Mouse (Mus musculus): ENCODE data around the gene Mcur1. TPM values are rescaled to one million over a fixed set of nuclear protein-coding genes. Genes with fewer than 3 reads are reported as not detected.

Mcur1 gene
- polyA plus RNA-seq, 1 experiment from 2014 or later = 8.2 TPM

DNA sequence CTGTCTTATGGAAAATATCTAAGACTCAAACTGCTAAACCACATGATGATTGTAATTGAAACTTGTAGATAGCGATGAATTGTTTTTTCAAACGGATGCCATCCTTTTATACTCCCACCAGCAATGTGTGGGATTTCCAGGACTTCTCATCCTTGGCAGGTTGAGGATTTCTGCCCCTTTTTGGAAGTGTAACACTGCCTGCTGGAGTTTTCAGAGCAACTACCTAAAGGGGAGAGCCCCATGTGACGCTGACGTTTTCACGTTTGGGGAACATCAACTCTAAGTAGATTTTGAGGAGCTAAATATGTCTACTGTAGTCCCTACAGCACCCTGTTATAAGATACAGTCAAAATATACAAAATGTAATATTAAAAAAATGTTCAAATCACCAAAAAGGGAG, 2.7 kb upstream of the Mcur1 start:
- Histone ChIP-seq H3K4me2 (no peak overlapping the region), H3K9ac (no peak overlapping the region), H3K9me3 (no peaks in the 10 kb centered on the region), H3K4me1 (replicated peaks) (peaks cover 18% of the 10 kb centered on the region), H3K36me3 (no peaks in the 10 kb centered on the region), H3K4me3 (no peak overlapping the region), H3K27me3 (no peaks in the 10 kb centered on the region; the same call in none of the 2 replicates), H3K27ac (replicated peaks) (no peak overlapping the region)
- no peak for ATAC-seq (ENCODE audit: low read depth)
- 89% methylated on average over 5 of the region's 5 CpGs for WGBS

DNA sequence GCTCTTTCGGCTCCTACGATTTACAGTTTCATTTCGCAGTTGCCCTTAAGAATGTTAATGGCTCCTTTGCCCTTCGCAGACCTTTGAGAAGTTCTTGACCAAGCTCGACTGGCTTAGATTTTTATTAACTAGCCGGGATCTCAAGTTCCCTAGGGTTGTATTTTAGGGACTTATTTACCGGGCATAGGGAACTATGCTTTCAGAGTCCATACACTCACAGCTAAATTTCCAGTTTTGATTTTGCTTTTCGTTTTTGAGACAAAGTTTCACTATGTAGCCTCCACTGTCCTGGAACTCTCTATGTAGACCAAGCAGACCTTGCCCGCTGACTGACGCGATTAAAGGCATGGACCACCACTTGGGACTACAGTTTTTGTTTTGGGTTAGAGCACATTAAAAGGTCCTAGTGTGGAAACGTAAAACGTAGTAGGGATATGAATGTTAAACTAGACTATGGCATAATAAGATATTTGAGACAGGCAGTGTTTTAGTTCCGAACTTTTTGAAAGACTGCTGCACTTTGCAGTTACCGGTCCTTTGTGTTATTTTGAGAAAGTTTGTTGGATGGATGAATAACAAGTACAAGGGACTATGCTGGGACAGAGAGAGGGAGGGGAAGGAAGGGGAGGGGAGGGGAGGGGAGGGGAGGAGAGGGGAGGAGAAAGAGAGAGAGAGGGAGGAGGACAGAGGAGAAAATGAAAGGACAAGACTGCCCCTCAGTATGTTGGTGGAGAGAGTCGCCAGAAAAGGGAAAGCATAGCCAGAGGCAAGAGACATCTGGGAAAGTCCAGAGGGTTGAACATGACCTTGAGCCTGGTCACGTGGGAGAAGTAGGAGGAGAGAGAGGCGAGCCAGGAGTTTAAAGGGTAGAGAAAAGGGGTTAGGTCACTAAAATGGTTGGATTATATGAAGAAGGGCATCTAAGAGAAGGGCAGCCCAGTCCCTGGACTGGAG, 744 bp upstream of the Mcur1 start:
- peak overlapping the region; percentile 70 for H3K4me2 ChIP-seq
- no peaks in the 10 kb centered on the region; the same call in none of the 2 replicates for H3K27me3 ChIP-seq
- peak overlapping the region; percentile 83 for H3K9ac ChIP-seq
- WGBS = 12% methylated on average over 18 of the region's 18 CpGs
- H3K9me3 ChIP-seq = no peaks in the 10 kb centered on the region
- H3K4me1 ChIP-seq (replicated peaks) = peaks cover 15% of the 10 kb centered on the region
- ATAC-seq (ENCODE audit: low read depth) = no peak
- H3K36me3 ChIP-seq = no peaks in the 10 kb centered on the region
- H3K27ac ChIP-seq (replicated peaks) = peak overlapping the region; percentile 85
- H3K4me3 ChIP-seq = peak overlapping the region; percentile 54

DNA sequence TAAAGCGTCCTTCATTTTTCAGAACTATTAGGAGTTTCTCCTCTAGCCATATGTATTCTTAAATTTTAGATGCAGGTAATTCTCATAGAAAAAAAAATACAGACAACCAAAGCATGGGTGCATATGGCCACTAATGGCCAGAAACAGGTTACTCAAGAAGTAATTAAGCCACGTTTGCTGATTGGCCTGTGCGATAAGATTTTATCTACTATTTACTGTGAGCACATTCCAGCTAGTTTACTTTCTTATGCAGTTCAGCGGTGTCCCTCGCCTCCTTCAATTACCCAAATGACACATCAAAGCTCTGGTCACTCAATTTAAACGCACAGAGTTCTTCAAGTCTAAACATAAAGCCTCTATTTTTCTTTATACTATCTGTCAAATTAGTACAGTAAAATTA, 1.0 kb downstream of the Mcur1 start:
- Histone ChIP-seq H3K4me2 (peak overlapping the region; percentile 70), H3K9me3 (no peaks in the 10 kb centered on the region), H3K4me3 (peak overlapping the region; percentile 54), H3K9ac (peak overlapping the region; percentile 83), H3K27ac (replicated peaks) (no peak overlapping the region), H3K36me3 (peaks cover 13% of the 10 kb centered on the region), H3K4me1 (replicated peaks) (peaks cover 15% of the 10 kb centered on the region), H3K27me3 (no peaks in the 10 kb centered on the region; the same call in none of the 2 replicates)
- 32% methylated on average over 6 of the region's 6 CpGs for WGBS
- no peak for ATAC-seq (ENCODE audit: low read depth)

DNA sequence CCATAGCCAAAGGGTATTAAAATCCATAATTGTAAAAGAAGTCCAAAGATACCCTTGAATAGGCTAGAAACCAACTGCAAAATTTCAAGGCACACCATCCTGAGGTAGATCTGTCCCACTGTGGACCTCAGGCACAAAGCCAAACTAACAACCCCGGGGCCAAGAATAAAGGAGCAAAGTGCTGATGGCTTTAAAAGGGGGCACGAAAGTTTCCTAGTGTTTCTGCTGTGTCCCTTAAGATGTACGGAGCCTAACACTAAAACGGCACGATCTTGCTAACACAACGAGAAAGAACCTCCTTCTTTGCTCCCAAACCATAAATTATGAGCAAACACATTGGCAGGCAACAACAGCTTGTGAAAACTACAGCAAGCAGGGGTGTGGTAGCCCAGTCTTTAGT, 1.6 kb downstream of the Mcur1 start:
- ATAC-seq (ENCODE audit: low read depth) = no peak
- Histone ChIP-seq H3K27me3 (no peaks in the 10 kb centered on the region; the same call in none of the 2 replicates), H3K9ac (no peak overlapping the region), H3K4me2 (peak overlapping the region; percentile 70), H3K9me3 (no peaks in the 10 kb centered on the region), H3K27ac (replicated peaks) (no peak overlapping the region), H3K36me3 (peaks cover 19% of the 10 kb centered on the region), H3K4me1 (replicated peaks) (peaks cover 15% of the 10 kb centered on the region), H3K4me3 (no peak overlapping the region; the same call in 1 of the 2 replicates)
- 49% methylated on average over 6 of the region's 6 CpGs for WGBS

DNA sequence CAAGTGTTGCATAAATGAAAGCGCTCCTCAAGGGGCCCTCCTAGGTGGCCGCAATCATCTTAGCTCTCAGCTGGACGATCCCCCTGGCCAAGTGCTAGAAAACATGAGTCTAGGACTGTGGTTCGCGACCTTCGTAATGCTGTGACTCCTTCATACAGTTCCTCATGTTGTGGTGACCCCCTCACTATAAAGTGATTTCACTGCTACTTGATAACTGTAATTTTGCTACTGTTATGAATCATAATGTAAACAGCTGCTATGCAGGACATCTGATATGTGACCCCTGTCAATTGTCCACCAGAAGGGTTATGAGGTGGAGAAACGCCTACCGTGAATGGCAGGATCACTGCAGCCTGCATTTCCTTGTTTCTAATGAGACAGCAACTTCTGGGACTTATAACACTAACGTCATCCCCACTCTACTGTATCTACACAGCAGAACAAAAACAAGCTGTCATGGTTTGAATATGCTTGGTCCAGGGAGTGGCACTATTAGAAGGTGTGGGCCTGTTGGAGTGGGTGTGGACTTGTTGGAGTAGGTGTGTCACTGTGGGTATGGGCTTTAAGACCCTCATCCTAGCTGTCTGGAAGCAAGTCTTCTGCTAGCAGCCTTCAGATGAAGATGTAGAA, 3.0 kb downstream of the Mcur1 start:
- H3K9me3 ChIP-seq = no peaks in the 10 kb centered on the region
- H3K27ac ChIP-seq (replicated peaks) = no peak overlapping the region
- no peaks in the 10 kb centered on the region; the same call in none of the 2 replicates for H3K27me3 ChIP-seq
- 91% methylated on average over 9 of the region's 9 CpGs for WGBS
- H3K36me3 ChIP-seq = peaks cover 30% of the 10 kb centered on the region
- no peak for ATAC-seq (ENCODE audit: low read depth)
- no peak overlapping the region for H3K9ac ChIP-seq
- H3K4me1 ChIP-seq (replicated peaks) = peaks cover 15% of the 10 kb centered on the region
- H3K4me2 ChIP-seq = no peak overlapping the region
- no peak overlapping the region for H3K4me3 ChIP-seq

DNA sequence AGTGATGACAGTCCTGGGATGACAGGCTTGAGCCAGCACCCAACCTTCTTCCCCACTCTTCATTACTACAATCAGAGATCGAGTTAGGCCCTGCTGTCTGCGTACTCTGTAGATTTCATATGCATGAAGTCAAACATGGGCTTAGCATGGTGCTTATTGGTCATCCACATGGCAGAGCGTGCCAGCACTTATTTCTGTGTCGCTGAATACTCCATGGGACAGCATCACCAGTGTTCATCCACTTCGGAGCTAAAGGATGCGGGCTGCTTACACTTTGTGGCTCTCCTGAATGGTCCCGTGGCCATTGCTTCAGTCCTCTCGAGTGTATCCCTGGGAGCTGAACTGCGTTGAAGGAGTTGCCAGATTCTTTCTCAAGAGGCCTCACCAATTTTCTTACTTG, 4.7 kb downstream of the Mcur1 start:
- 91% methylated on average over 9 of the region's 9 CpGs for WGBS
- ATAC-seq (ENCODE audit: low read depth) = no peak
- Histone ChIP-seq H3K4me3 (no peak overlapping the region), H3K4me2 (no peak overlapping the region), H3K27me3 (no peaks in the 10 kb centered on the region; the same call in 1 of the 2 replicates), H3K27ac (replicated peaks) (no peak overlapping the region), H3K9ac (no peak overlapping the region), H3K36me3 (peaks cover 42% of the 10 kb centered on the region), H3K4me1 (replicated peaks) (peaks cover 15% of the 10 kb centered on the region), H3K9me3 (no peaks in the 10 kb centered on the region)

DNA sequence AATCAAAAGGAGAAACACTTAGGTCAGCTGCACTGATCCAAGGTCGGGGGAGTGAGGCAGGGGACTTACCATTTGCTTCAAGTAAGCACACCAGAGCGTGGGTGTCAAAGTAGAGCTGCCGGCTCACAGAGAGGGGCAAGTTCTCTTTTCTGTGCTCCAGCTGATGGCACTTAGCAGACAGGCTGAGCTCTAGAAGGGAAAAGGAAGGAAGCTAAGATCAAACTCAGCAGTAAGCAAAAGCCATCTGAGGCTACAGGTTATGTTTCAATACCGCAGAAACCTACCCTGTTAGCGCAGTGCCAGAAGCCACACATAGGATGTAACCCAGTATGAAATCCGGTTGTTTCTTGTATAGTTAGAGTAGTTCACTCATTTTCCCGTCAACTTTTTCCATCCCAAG, 5.2 kb downstream of the Mcur1 start:
- Histone ChIP-seq H3K27me3 (no peaks in the 10 kb centered on the region; the same call in 1 of the 2 replicates), H3K9me3 (no peaks in the 10 kb centered on the region), H3K36me3 (peaks cover 47% of the 10 kb centered on the region), H3K4me1 (replicated peaks) (peaks cover 15% of the 10 kb centered on the region), H3K4me3 (no peak overlapping the region), H3K27ac (replicated peaks) (no peak overlapping the region), H3K9ac (no peak overlapping the region), H3K4me2 (no peak overlapping the region)
- no peak for ATAC-seq (ENCODE audit: low read depth)
- WGBS = 90% methylated on average over 7 of the region's 7 CpGs

DNA sequence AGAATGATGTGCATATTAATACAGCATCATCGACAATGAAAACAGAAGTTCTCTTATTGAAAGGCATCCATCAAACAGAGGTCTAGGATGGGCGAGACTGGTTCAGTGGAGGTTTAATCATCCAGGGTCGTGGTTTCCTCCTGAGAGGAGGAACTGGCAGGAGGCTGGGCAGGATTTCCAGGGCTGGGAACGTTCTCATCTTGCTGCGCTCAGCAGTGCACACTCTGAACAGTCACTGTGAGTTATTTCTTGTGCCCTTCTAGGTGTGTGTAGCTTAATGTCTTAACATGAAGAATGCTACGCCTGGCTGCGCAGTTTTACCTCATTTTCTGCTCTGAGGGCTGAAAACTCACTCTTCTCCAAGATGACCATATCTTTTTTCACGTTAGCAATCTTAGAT, 9.3 kb downstream of the Mcur1 start:
- Histone ChIP-seq H3K4me1 (replicated peaks) (no peaks in the 10 kb centered on the region; the same call in 1 of the 2 replicates), H3K9ac (no peak overlapping the region), H3K36me3 (peaks cover 62% of the 10 kb centered on the region), H3K4me3 (no peak overlapping the region), H3K9me3 (no peaks in the 10 kb centered on the region), H3K27me3 (no peaks in the 10 kb centered on the region), H3K27ac (replicated peaks) (no peak overlapping the region), H3K4me2 (no peak overlapping the region)
- ATAC-seq (ENCODE audit: low read depth) = no peak
- WGBS = 92% methylated on average over 8 of the region's 8 CpGs

DNA sequence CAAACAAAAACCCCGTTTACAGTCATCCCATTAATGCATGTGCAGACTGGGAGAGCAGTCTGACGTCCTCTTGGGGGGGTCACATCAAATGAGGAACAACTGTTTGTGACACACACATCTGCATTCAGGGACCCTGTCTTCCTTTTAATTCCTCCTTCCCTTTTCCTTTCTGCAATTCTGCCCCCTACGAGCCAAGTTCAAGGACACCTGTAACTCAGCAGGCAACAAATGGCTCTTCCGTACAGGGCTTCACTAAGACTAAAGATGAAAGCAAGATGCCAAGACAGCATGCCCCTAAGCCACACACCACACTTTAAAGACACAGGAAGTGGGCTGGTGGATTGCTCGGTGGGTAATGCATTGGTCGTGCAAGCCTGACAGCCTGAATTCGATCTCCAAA, 10.1 kb downstream of the Mcur1 start:
- H3K9ac ChIP-seq = no peak overlapping the region
- WGBS = 95% methylated on average over 7 of the region's 7 CpGs
- H3K27me3 ChIP-seq = no peaks in the 10 kb centered on the region
- ATAC-seq (ENCODE audit: low read depth) = no peak
- no peak overlapping the region for H3K27ac ChIP-seq (replicated peaks)
- H3K4me3 ChIP-seq = no peak overlapping the region
- no peaks in the 10 kb centered on the region for H3K9me3 ChIP-seq
- H3K4me2 ChIP-seq = no peak overlapping the region
- no peaks in the 10 kb centered on the region for H3K4me1 ChIP-seq (replicated peaks)
- peaks cover 64% of the 10 kb centered on the region for H3K36me3 ChIP-seq

DNA sequence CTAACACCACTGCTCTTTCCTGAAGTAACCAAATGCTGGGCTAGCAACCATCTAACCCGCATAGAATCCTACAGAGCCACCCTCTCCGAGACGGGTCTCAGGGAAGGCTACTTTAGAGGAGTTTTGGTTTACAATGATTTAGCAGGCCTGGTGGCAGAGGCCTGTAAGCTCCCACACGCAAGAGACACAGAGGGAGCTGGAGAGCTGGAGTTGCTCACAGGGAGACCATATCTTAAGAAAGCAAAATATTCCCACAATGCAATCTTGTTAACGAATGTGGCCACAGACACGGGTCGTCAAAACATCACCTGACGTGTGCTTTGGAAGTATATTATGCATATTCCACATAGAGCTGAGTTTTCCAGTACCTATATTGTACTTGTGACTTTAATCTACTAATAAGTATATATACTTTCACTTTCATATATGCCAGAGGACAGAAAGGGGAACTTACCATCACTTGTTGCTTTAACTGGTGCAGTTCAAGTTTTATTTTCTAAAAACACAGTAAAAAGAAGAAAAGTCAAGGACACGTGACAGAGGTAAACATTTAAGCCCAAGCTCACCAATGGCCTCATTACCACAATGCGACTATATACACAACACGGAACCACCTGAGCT, 10.8 kb downstream of the Mcur1 start:
- 89% methylated on average over 11 of the region's 11 CpGs for WGBS
- Histone ChIP-seq H3K27me3 (no peaks in the 10 kb centered on the region), H3K9me3 (no peaks in the 10 kb centered on the region), H3K4me2 (no peak overlapping the region), H3K9ac (no peak overlapping the region), H3K4me3 (no peak overlapping the region), H3K4me1 (replicated peaks) (no peaks in the 10 kb centered on the region), H3K27ac (replicated peaks) (no peak overlapping the region), H3K36me3 (peaks cover 65% of the 10 kb centered on the region)
- ATAC-seq (ENCODE audit: low read depth) = no peak

DNA sequence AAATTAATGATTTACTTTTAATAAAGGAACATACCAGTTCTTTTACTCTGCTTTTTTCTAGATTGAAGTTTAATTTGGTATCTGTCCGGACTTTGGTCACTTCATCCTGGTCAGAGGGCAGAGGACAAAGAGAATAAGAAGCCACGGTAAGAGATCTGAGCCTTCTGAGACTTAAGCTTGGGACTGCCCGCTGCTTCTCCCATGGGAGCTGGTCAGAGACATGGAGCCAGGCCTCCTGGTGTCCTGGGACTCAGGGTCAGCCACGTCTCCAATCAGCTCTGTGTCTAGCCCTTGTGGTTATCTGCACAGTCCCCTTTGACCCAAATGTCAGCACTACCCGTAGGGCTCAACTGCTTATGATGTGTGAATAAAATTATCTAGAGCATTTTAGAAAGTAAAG, 11.4 kb downstream of the Mcur1 start:
- H3K4me2 ChIP-seq = no peak overlapping the region
- no peaks in the 10 kb centered on the region for H3K9me3 ChIP-seq
- no peak overlapping the region for H3K4me3 ChIP-seq
- H3K4me1 ChIP-seq (replicated peaks) = no peaks in the 10 kb centered on the region
- no peaks in the 10 kb centered on the region for H3K27me3 ChIP-seq
- H3K36me3 ChIP-seq = peaks cover 65% of the 10 kb centered on the region
- no peak overlapping the region for H3K9ac ChIP-seq
- 87% methylated on average over 5 of the region's 5 CpGs for WGBS
- H3K27ac ChIP-seq (replicated peaks) = no peak overlapping the region
- ATAC-seq (ENCODE audit: low read depth) = no peak

DNA sequence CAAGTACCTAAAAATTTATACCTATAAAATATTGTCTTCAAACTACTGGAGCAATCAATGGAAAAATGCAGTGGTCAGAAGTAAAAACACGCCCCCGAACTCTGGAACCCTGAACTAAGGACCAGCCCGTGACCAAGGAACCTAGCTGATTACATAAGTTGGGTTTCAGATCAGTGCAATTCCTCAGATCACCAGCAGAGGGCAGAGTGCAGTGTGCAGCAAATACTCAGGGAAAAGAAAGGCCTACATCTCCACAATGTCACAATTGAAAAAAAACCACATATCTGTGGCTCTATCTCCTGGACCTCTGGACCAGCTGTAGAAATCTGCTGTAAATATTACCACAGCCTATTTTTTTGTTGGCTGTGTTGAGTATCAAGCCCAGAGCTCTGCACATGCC, 13.1 kb downstream of the Mcur1 start:
- WGBS = 36% methylated on average over 3 of the region's 3 CpGs
- no peaks in the 10 kb centered on the region for H3K9me3 ChIP-seq
- H3K4me1 ChIP-seq (replicated peaks) = no peaks in the 10 kb centered on the region
- H3K9ac ChIP-seq = no peak overlapping the region
- peaks cover 52% of the 10 kb centered on the region for H3K36me3 ChIP-seq
- no peak for ATAC-seq (ENCODE audit: low read depth)
- no peak overlapping the region for H3K27ac ChIP-seq (replicated peaks)
- no peak overlapping the region for H3K4me2 ChIP-seq
- no peak overlapping the region for H3K4me3 ChIP-seq
- H3K27me3 ChIP-seq = no peaks in the 10 kb centered on the region

Measured in neural tube, embryonic 13.5 days (tissue).